Mouse (Mus musculus): Measurements from ENCODE around the gene Slc9a9.

DNA sequence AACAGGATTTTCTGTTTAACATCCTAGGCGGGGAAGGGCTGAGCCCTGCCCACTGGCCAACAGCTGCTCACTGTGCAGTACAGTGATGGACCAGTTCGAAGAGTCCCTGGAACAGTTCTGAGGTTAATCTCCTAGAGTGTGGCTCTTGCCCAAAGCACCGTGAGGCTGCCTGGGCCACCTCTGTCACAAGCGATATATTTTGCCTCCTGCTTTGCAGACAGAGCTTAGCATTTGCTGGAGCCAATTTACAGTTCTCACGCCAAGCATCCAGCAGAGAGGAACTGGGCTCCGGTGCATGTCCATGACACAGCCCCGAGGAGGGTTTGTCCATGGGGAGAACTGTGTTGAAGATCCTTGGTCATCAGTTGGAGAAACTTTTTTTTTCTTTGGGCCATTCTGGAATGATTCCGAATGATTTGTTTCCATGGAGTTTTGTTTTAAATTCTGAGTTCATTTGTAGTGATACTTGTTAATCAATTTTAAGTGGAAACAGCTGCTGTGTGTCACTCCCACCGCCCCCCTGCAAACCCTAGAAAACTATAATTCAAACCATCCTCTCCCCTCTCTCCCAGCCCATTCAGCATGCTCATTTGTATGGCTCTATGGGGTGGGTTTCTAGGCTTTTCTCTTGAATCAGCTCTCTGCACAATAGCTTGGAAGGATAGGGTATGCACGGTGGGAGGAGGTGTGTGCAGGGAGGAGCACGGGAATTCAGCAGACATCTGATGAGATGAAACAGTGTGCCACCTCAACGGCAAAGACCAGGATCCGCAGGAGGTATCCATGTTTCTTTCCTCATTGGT lies 511.7 kb downstream of the Slc9a9 start:
- TF ChIP-seq CTCF (IDR thresholded peaks at IDR 0.05; ENCODE audit: low read depth, low read length): no peak
- no peak for TF ChIP-seq POLR2A (IDR thresholded peaks at IDR 0.05; ENCODE audit: borderline replicate concordance, low read depth, low read length)
